Mouse (Mus musculus): ENCODE measurements around the gene Aldh3a1. TPM values are rescaled to one million over a fixed set of nuclear protein-coding genes. Genes with fewer than 3 reads are reported as not detected.

Gene Aldh3a1
- total and polyA plus RNA-seq, 3 experiments = 0.08 TPM; not detected in 2

DNA sequence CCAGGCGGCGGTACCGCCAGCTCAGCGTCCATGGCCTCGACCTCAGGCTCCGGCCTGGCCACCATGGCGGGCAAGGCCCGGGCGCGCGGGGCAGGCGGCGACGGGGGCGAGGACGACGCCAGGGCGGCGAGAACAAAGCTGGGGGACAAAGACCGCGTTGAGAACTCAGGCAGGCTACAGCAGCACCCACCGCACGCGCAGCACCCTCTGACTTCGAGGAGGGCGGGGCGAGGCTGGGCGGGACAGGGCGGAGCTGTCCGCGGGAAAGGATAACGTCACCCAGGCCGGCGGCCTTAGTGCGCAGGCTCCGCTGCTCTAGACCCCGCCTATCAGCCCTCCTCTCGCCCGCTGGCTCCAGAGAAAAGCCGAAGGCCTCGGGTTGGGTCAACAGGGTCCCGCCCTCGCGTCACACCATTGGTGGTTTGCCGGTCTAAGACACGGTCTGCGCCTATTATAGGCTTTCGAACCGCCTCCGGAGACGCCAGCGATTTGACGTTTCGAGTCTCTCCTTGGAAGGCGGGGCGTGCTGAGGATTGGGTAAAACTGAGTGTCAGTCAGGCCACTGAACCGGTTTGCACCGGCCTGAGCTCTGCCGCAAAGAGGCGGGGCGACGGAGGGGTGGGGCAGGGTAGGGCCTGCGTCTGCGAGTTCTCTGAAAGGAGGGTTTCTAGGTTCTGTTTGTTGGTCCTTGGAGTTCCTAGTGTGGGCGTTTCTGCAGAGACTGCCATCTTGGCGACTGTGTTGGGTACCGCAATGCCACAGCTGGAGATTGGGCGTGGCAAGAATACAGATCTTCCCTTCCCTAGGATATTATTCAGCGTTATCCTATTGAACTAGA lies 32.3 kb upstream of the Aldh3a1 start, which contains the start of gene Usp22:
Gene Usp22, minus strand, starts transcription at position 235 of the 838 bp plus-strand sequence.
- H3K79me2 ChIP-seq (ENCODE audit: control insufficient read depth, insufficient read depth, low read length, poor library complexity) = peaks cover 19% of the 10 kb centered on the region
- peak; percentile 100 for DNase-seq (ENCODE audit: low read depth, low spot score)
- peak within 1 kb of the TSS; percentile 60 for H3K27ac ChIP-seq (ENCODE audit: control insufficient read depth, low read depth, low read length)
- peaks cover 12 to 13% of the 10 kb centered on the region in 2 experiments for H3K4me1 ChIP-seq (ENCODE audit: control insufficient read depth in 1 of 2, insufficient read depth in 2 of 2, low read length in 2 of 2)
- H3K27me3 ChIP-seq (ENCODE audit: control insufficient read depth in 1 of 2, insufficient read depth in 2 of 2, low read length in 2 of 2) = no peaks in the 10 kb centered on the region; a peak in 1 of 4 replicates
- H3K9ac ChIP-seq (ENCODE audit: control insufficient read depth, low read depth, low read length, poor library complexity, severe bottlenecking) = peak within 1 kb of the TSS; percentile 79
- peaks cover 0 to 18% of the 10 kb centered on the region in 2 experiments; a peak in 2 of 4 replicates for H3K36me3 ChIP-seq (ENCODE audit: control insufficient read depth in 1 of 2, insufficient read depth in 2 of 2, low read length in 2 of 2)
- peak within 1 kb of the TSS; percentile 78 to 85 for H3K4me3 ChIP-seq (ENCODE audit: control insufficient read depth in 1 of 2, insufficient read depth in 1 of 2, low read depth in 2 of 2, low read length in 2 of 2)
- no peaks in the 10 kb centered on the region for H3K9me3 ChIP-seq (replicated peaks; ENCODE audit: insufficient read depth, low read length)
- peak; percentile 22; the same call in 1 of the 2 replicates for TF ChIP-seq TCF12 (IDR thresholded peaks at IDR 0.05; ENCODE audit: low read depth, low read length)
- 0 out of 2 replicates have a peak, but pooled peaks have one; percentile 49 for TF ChIP-seq ZMIZ1 (IDR thresholded peaks at IDR 0.05; ENCODE audit: low read depth, low read length)
- TF ChIP-seq ETS1 (IDR thresholded peaks at IDR 0.05; ENCODE audit: low read depth, low read length) = peak; percentile 80
- peak; percentile 36; the same call in 1 of the 2 replicates for TF ChIP-seq ELF1 (IDR thresholded peaks at IDR 0.05; ENCODE audit: low read depth, low read length)
- TF ChIP-seq CTCF (IDR thresholded peaks at IDR 0.05 in 2 of 3, conservative IDR thresholded peaks at IDR 0.05 in 1 of 3; ENCODE audit: control insufficient read depth in 1 of 3, insufficient read depth in 1 of 3, low read depth in 2 of 3, low read length in 3 of 3, poor library complexity in 1 of 3, severe bottlenecking in 1 of 3) = no peak
- no peak for TF ChIP-seq JUND (IDR thresholded peaks at IDR 0.05; ENCODE audit: low read depth, low read length)
- no peak; the same call in 1 of the 2 replicates for TF ChIP-seq USF1 (IDR thresholded peaks at IDR 0.05; ENCODE audit: low read depth, low read length)
- 0 out of 2 replicates have a peak, but pooled peaks have one; percentile 9 for TF ChIP-seq KAT2A (conservative IDR thresholded peaks at IDR 0.05; ENCODE audit: low read depth, low read length)
- peak; percentile 36; the same call in 1 of the 2 replicates for TF ChIP-seq POLR2AphosphoS2 (IDR thresholded peaks at IDR 0.05; ENCODE audit: low read length)
- TF ChIP-seq UBTF (IDR thresholded peaks at IDR 0.05; ENCODE audit: borderline replicate concordance, insufficient read depth, low read depth, low read length) = 0 out of 2 replicates have a peak, but pooled peaks have one; percentile 16
- peak; percentile 89 for TF ChIP-seq NELFE (IDR thresholded peaks at IDR 0.05; ENCODE audit: low read depth, low read length)
- peak; percentile 69 for TF ChIP-seq CHD2 (IDR thresholded peaks at IDR 0.05; ENCODE audit: low read length)
- peak; percentile 75 for TF ChIP-seq HCFC1 (IDR thresholded peaks at IDR 0.05; ENCODE audit: low read depth, low read length)
- TF ChIP-seq ZNF384 (IDR thresholded peaks at IDR 0.05; ENCODE audit: low read depth, low read length) = 0 out of 2 replicates have a peak, but pooled peaks have one; percentile 10
- peak; percentile 51; the same call in 1 of the 2 replicates for TF ChIP-seq RCOR1 (IDR thresholded peaks at IDR 0.05; ENCODE audit: low read depth, low read length)
- TF ChIP-seq USF2 (IDR thresholded peaks at IDR 0.05; ENCODE audit: borderline replicate concordance in 1 of 2, insufficient read depth in 1 of 2, low read depth in 1 of 2, low read length in 2 of 2) = no peak
- no peak for TF ChIP-seq MAFK (IDR thresholded peaks at IDR 0.05; ENCODE audit: borderline replicate concordance, low read depth, low read length)
- peak in 1 of 2 experiments; percentile 6; a peak in 1 of 4 replicates for TF ChIP-seq EP300 (IDR thresholded peaks at IDR 0.05; ENCODE audit: low read depth in 1 of 2, low read length in 2 of 2)
- TF ChIP-seq GATA1 (IDR thresholded peaks at IDR 0.05; ENCODE audit: low read depth, low read length) = no peak
- peak; percentile 94 for TF ChIP-seq SIN3A (IDR thresholded peaks at IDR 0.05; ENCODE audit: low read length)
- peak; percentile 60 for TF ChIP-seq TBP (IDR thresholded peaks at IDR 0.05; ENCODE audit: low read depth, low read length)
- TF ChIP-seq NRF1 (IDR thresholded peaks at IDR 0.05; ENCODE audit: insufficient read depth, low read depth, low read length, poor library complexity, severe bottlenecking) = peak; percentile 85
- no peak for TF ChIP-seq MYC (IDR thresholded peaks at IDR 0.05; ENCODE audit: low read depth, low read length)
- TF ChIP-seq MXI1 (IDR thresholded peaks at IDR 0.05; ENCODE audit: low read depth, low read length) = peak; percentile 65
- peak; percentile 50 to 85; a peak in 3 of 4 replicates for TF ChIP-seq POLR2A (IDR thresholded peaks at IDR 0.05; ENCODE audit: control insufficient read depth in 1 of 2, insufficient read depth in 1 of 2, low read depth in 1 of 2, low read length in 2 of 2, poor library complexity in 1 of 2)
